Mouse (Mus musculus) Patski (cell line): ENCODE measurements around the gene Ucp3. TPM values are rescaled to one million over a fixed set of nuclear protein-coding genes. Genes with fewer than 3 reads are reported as not detected.

ENCODE experiments used
- ATAC-seq: fragments of 100-300 bp; one replicate; pipeline ENCODE4 v1.8.0; 2021
- CTCF ChIA-PET: fragments of 350-600 bp; sonication (Branson Sonifier 250); formaldehyde crosslinking; loops from one replicate; lab custom pipeline; 2022; ENCODE audit warnings: inconsistent platforms; lab: Charles Lee
- POLR2A ChIA-PET: fragments of 350-600 bp; sonication (Branson Sonifier 250); formaldehyde crosslinking; loops from one replicate; lab custom pipeline; 2022; ENCODE audit warnings: antibody characterized with exemption, inconsistent platforms; lab: Charles Lee
- DNase-seq: peaks from one replicate; pipeline ENCODE4 v3.0.0-alpha.2; 2011; ENCODE audit warnings: low read depth, low spot score
- H3K27me3 ChIP-seq: fragments of 371-371 bp; one replicate; pipeline ENCODE4 v1.5.1; 2021
- CTCF ChIP-seq: fragments of 100-300 bp; IDR thresholded peaks from one replicate; pipeline ENCODE4 v1.5.1; 2021
- in situ Hi-C: fragments of 300-500 bp; cut with MboI; formaldehyde crosslinking; loops from 3 replicates; pipeline ENCODE4 v1.11.1; 2018; ENCODE audit warnings: low pct_unique_long_range_greater_than_20kb, mixed read lengths
- polyA plus RNA-seq: library from polyadenylated mRNA; unstranded; gene quantifications from one replicate; pipeline ENCODE4 v1.2.3, GENCODE M21; 2021

Ucp3 gene
- polyA plus RNA-seq, 1 experiment from 2014 or later: 0.06 TPM

DNA sequence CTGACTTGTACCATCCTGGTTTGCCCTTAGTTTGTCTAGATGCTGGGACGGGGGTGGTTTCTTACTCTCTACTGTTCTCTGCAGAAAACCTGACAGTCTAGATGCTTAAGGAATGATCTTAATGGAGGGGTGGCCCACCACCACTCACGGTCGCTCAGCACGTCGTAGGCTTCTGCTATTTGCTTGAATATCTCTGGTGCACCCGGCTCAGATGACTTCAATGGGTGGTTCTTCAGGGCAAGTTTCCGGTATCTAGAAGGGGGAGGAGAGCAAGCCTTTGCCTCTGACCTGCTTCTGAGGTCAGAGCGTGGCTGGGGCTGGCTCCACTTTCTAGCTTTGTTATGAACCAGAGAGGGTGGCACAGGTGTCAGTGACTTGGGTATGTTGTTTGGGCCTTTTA is 38.8 kb downstream of the Ucp3 start:
- H3K27me3 ChIP-seq: peaks cover 4% of the 10 kb centered on the region
- no peak for ATAC-seq
- DNase-seq: no peak
- POLR2A ChIA-PET: no interaction called here
- CTCF ChIA-PET: interaction anchor here (1.0 kb wide), 1 partner anchor 152 kb away, joined by 3 read pairs; no protein-coding TSS in a partner anchor
- TF ChIP-seq CTCF: no peak
- in situ Hi-C loops: no loop called here

GRCm38 (mm10) chr7:100514573-100514972 is 41.8 kb downstream of the Ucp3 start, which contains the start of gene Dnajb13:
Gene Dnajb13 (minus strand): TSS chr7:100514960.
- CTCF ChIA-PET: no interaction called here
- DNase-seq (no peak), ATAC-seq (no peak)
- in situ Hi-C loops: no loop called here
- no peak for TF ChIP-seq CTCF
- POLR2A ChIA-PET: no interaction called here
- H3K27me3 ChIP-seq: peaks cover 7% of the 10 kb centered on the region

- ATAC-seq (no peak), DNase-seq (no peak)
- H3K27me3 ChIP-seq: peaks cover 3% of the 10 kb centered on the region
- CTCF ChIA-PET: interaction anchor here (0.8 to 1.7 kb wide), 14 partner anchors 10 to 167 kb away, joined by 3 to 16 read pairs (median 4); no protein-coding TSS in a partner anchor
- POLR2A ChIA-PET: interaction anchor here (0.6 to 1.2 kb wide), 2 partner anchors 22 to 776 kb away, joined by 3 to 4 read pairs; no protein-coding TSS in a partner anchor
- in situ Hi-C loops: loop anchor here (10.0 kb wide), 2 partner anchors 115 to 345 kb away; partner anchors contain the start of gene Relt
- no peak for TF ChIP-seq CTCF
Observed at GRCm38 (mm10) chr7:100520204-100520603, 47.4 kb downstream of the Ucp3 start.

- ChIA-PET POLR2A (interaction anchor here (0.6 to 1.2 kb wide), 2 partner anchors 22 to 775 kb away, joined by 3 to 4 read pairs; no protein-coding TSS in a partner anchor), CTCF (interaction anchor here (0.6 to 1.7 kb wide), 22 partner anchors 10 to 166 kb away, joined by 3 to 16 read pairs (median 4); no protein-coding TSS in a partner anchor)
- in situ Hi-C loops: loop anchor here (10.0 kb wide), 2 partner anchors 114 to 344 kb away; partner anchors contain the start of gene Relt
- TF ChIP-seq CTCF: peak; percentile 96
- DNase-seq (no peak), ATAC-seq (no peak)
- peaks cover 3% of the 10 kb centered on the region for H3K27me3 ChIP-seq
Observed at GRCm38 (mm10) chr7:100520663-100521285, 48.0 kb downstream of the Ucp3 start.

- in situ Hi-C loops: loop anchor here (10.0 kb wide), 2 partner anchors 113 to 343 kb away; partner anchors contain the start of gene Relt
- POLR2A ChIA-PET: interaction anchor here (0.6 kb wide), 1 partner anchor 150 kb away, joined by 5 read pairs; no protein-coding TSS in a partner anchor
- ATAC-seq (no peak), DNase-seq (no peak)
- no peaks in the 10 kb centered on the region for H3K27me3 ChIP-seq
- CTCF ChIA-PET: no interaction called here
- peak; percentile 18 for TF ChIP-seq CTCF
Observed at GRCm38 (mm10) chr7:100522222-100522621, 49.4 kb downstream of the Ucp3 start.

- H3K27me3 ChIP-seq: no peaks in the 10 kb centered on the region
- DNase-seq (no peak), ATAC-seq (no peak)
- in situ Hi-C loops: loop anchor here (10.0 kb wide), 2 partner anchors 110 to 340 kb away; partner anchors contain the start of gene Relt
- POLR2A ChIA-PET: no interaction called here
- CTCF ChIA-PET: no interaction called here
- no peak for TF ChIP-seq CTCF
Observed at GRCm38 (mm10) chr7:100524669-100525068, 51.9 kb downstream of the Ucp3 start.

GRCm38 (mm10) chr7:100530766-100531165 is 58.0 kb downstream of the Ucp3 start:
- ChIA-PET POLR2A (no interaction called here), CTCF (interaction anchor here (3.0 kb wide), 1 partner anchor 10 kb away, joined by 10 read pairs; no protein-coding TSS in a partner anchor)
- TF ChIP-seq CTCF: no peak
- no peaks in the 10 kb centered on the region for H3K27me3 ChIP-seq
- in situ Hi-C loops: no loop called here
- ATAC-seq (no peak), DNase-seq (no peak)

DNA sequence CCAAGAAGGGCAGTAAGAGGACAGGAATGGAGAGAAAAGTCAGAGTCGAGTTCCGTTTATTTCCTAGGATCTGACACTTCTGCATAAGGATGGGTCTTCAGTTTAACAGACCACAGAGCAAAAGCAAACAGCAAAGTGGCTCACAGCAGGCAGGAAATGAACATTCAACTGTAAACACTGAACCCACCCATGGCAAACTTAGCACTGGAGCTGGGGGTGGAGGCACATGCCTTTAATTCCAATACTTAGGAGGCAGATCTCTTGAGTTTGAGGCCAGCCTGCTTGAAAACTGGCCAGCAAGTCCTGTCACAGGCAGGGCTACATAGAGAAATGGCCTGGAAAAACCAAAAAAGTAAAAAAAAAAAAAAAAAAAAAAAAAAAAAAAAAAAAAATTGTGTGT is 60.7 kb downstream of the Ucp3 start:
- CTCF ChIA-PET: no interaction called here
- DNase-seq (no peak), ATAC-seq (no peak)
- POLR2A ChIA-PET: interaction anchor here (0.7 kb wide), 1 partner anchor 10 kb away, joined by 3 read pairs; no protein-coding TSS in a partner anchor
- no peak for TF ChIP-seq CTCF
- H3K27me3 ChIP-seq: no peaks in the 10 kb centered on the region
- in situ Hi-C loops: no loop called here

- TF ChIP-seq CTCF: no peak
- ChIA-PET CTCF (no interaction called here), POLR2A (interaction anchor here (0.7 kb wide), 1 partner anchor 11 kb away, joined by 3 read pairs; no protein-coding TSS in a partner anchor)
- H3K27me3 ChIP-seq: no peaks in the 10 kb centered on the region
- DNase-seq: no peak
- no peak for ATAC-seq
- in situ Hi-C loops: no loop called here
Observed at GRCm38 (mm10) chr7:100534216-100534615, 61.4 kb downstream of the Ucp3 start.

GRCm38 (mm10) chr7:100535831-100536230 is 63.0 kb downstream of the Ucp3 start:
- ATAC-seq (no peak), DNase-seq (no peak)
- no peaks in the 10 kb centered on the region for H3K27me3 ChIP-seq
- in situ Hi-C loops: no loop called here
- CTCF ChIA-PET: interaction anchor here (0.6 to 0.7 kb wide), 2 partner anchors 15 to 312 kb away, joined by 3 to 4 read pairs; no protein-coding TSS in a partner anchor
- POLR2A ChIA-PET: interaction anchor here (1.2 kb wide), 1 partner anchor 103 kb away, joined by 3 read pairs; no protein-coding TSS in a partner anchor
- no peak for TF ChIP-seq CTCF

Other genes with a start within 250 kb of the Ucp3 start
- gene Pgm2l1, start 245.6 kb upstream of the Ucp3 start, polyA plus RNA-seq: 0.76 TPM
- gene P4ha3, start 187.5 kb upstream of the Ucp3 start, polyA plus RNA-seq: 0.09 TPM
- gene C2cd3, start 100.8 kb upstream of the Ucp3 start, polyA plus RNA-seq: 27.0 TPM
- 60.3 TPM for gene Ppme1, start 100.7 kb upstream of the Ucp3 start, polyA plus RNA-seq
- 47.7 TPM for gene Ucp2, start 20.3 kb downstream of the Ucp3 start, polyA plus RNA-seq
- gene Dnajb13, start 42.0 kb downstream of the Ucp3 start, polyA plus RNA-seq: 0.05 TPM
- gene Coa4, start 64.1 kb downstream of the Ucp3 start, polyA plus RNA-seq: 12.6 TPM
- gene Rab6a, start 134.4 kb downstream of the Ucp3 start, polyA plus RNA-seq: 93.1 TPM
- 25.3 TPM for gene Mrpl48, start 135.3 kb downstream of the Ucp3 start, polyA plus RNA-seq
- 9.5 TPM for gene Plekhb1, start 189.4 kb downstream of the Ucp3 start, polyA plus RNA-seq
- gene Fam168a, start 233.6 kb downstream of the Ucp3 start, polyA plus RNA-seq: 40.2 TPM